Mouse (Mus musculus) layer of hippocampus, adult 18-20 months (tissue): ENCODE measurements at regions not wholly inside any gene's neighbourhood (a gene's known extent, or its start where the extent isn't known, plus 50 kb on each side); places are given as distances from the start of the nearest gene placed in this dataset.

ENCODE experiments used
- DNase-seq, 2 experiments: peaks; one replicate each; pipeline ENCODE4 v3.0.0; 2022; ENCODE audit warnings: low spot score in 2 of 2

DNA sequence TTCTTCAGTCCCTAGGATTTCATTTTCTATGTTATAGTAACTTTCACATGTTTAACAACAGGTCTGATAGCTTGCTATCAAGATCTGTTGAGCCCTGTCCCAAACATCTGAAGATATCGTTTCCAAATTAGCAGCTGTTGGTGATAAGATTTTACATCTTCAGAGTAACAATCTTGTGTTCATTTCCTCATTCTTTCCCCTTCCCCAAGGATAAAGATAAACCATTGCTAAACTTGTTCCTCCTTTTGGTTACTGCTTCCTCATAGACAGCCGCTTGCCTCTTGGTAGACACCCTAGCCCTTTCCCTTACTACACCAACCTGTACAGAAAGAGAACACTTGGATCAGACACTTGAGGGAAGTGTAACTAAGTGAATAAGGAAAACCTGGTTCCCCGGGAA is 58.6 kb downstream of the Kcnrg start:
- no peak for DNase-seq

GRCm38 (mm10) chr14:61673184-61673583 is 65.9 kb downstream of the Kcnrg start:
- DNase-seq: no peak

- no peak for DNase-seq
These were observed 70.8 kb downstream of the Kcnrg start for GRCm38 (mm10) chr14:61678107-61678506.

- DNase-seq: peak; percentile 69 to 83
These were observed 73.8 kb downstream of the Kcnrg start for GRCm38 (mm10) chr14:61680818-61681707.

- DNase-seq: peak; percentile 70 to 91
These were observed 74.7 kb downstream of the Kcnrg start for GRCm38 (mm10) chr14:61681708-61682701.

DNA sequence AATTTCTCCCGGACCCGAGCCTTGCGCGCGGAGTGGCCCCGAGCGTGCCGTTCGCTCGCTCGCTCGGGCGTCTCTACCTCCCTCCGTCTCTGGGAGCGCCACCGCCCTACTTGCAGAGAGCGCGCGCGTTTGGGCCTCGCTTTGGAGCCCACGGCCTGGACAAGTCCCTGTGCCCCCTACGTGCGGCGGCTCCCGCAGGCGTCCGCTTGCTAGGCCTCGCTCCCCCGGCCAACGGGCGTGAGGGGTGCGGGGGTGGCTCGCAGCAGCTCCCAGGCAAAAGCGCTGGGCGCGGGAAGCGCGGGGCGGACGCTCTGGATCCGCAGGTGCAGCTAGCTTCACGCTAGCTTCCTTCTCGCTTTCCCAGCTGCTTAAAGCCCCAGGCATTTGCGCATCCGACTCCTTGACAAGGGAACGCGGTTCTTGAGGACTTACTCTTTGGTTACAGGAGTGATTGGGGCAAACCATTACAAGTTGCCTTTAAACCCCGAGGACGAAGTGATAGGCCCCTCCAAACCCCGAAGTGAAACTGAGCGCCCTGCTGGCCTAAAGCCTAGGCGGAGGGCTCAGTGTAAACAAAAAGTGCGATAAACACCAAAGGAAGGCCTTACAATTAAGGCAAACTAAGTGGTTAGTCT is 75.6 kb downstream of the Kcnrg start:
- peak; percentile 44 to 65 for DNase-seq

DNA sequence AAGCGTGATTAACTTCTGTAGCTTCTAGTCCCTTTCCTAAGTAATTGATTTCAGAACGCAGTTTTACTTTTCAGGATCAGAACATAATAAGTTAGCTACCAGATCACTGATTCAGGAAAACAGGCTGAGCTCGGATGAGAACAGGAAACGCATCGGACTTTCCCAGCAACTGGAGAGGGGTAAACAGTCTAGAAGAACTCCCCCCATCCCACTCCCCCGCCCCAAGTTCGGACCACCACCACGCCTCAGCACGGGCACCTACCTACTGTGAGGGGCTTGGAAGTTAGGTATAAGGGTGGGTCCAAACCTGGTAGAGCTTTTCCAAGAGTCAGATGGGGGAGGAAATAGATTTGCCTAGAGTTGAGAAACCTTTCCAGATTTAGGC is 76.1 kb downstream of the Kcnrg start:
- DNase-seq: no peak

GRCm38 (mm10) chr14:61683791-61684411 is 76.6 kb downstream of the Kcnrg start:
- no peak for DNase-seq

GRCm38 (mm10) chr14:61684473-61685230 is 77.4 kb downstream of the Kcnrg start:
- DNase-seq: no peak

DNA sequence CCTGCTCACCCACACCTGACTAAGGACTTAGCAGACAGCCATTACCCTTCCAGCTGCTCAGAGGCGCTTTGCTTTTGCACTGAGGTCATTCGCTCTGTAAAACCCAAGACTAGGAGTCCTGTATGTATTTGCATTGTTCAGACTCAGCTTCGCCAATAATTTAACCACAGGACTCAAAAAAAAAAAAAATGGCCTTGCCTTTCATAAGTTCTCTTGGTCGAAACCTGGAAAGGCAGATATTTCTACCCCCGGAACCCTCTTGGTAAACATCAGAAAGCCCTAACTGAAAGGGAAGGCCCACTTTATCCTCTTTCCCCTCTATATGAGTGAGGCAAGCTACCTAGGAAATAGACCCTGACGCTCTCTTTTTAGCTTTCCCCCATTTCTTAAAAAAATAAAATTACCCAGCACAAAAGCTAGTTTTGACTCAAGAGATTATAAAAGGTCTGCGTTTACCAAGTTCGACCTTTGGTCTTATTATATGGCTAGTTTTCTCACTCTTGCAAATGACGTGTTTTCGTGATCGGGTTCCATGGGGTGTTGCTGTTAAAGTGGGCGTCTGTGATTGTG is 78.1 kb downstream of the Kcnrg start:
- DNase-seq: no peak

- DNase-seq: no peak
These were observed 78.9 kb downstream of the Kcnrg start for GRCm38 (mm10) chr14:61686101-61686691.

DNA sequence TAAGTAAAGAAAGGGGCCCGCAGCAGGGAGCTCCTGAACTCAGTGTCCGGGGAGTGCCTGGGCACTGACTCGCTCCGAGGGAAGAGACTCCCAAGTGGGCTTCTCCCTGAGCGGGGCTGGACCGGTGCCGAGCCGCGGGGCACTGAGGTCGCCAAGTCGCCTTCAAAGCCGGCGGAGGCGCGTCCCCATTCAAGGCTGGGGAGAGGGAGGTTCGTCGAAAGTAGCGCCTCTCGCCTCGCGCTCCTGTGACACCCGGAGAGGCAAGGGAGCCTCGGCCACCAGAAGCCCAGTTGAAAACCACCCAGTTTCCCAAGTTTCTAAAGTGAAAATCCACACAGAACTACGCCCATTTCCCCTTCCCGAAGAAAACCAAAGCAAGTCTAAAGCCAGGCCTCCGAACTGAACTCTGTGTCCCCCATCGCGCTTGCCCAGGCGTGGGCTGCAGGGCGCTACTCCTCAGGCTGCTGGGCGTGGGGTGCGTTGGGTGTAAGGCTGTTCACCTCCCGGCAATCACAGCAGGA is 79.6 kb downstream of the Kcnrg start:
- no peak for DNase-seq

DNA sequence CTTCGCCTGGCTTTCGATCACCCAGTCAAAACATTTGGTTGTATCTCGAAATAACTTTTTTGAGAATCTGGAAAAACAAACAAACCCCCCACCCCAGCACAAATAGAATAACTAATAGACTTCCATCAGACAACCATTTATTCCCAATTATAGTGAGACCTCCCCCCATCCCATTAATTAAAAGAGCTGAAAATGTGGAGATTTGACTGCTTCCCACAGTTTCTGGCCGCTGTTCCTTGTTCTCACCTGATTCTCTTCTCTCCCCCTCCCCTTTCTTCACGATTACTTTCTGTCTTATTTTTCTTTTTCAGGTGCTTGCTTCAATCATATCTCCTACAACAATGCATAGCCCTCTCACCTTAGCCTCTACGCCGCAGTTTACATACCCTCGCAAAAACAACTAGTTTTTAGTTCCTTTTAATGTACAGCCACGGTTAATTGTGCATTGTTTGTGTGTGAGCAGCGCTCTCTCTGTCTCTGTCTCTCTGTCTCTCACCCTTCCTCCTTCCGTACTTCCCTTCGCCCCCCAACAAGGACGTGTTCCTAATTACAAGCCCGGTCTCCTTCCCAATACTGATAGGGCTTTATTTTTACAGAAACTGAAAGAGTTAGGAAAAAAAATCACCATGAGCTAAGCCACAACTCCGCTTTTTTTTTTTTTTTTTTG is 80.2 kb downstream of the Kcnrg start:
- DNase-seq: no peak

DNA sequence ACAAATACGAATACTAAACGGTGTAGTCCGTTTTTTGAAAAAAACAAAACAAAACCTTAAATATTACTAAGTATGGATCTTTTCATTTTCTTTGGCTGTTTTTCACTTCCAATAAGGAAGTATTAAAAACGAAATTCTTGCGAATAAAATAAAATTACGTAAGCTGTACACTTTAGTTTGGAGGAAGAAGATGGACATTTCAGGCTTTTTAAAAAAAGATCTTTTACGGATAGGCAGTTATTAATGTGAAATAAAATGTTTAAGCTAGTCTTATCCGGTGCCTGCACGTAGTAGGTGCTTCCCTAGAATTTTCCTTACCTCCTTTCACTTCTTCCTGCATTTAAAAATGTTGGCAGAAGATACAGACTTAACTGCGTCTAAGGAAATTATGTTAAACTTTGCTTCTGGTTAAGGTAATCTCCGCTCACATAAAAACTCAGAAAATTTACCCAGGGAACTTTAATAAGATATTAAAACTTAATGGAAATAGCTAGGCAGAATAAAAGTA is 80.8 kb downstream of the Kcnrg start:
- DNase-seq: no peak

DNA sequence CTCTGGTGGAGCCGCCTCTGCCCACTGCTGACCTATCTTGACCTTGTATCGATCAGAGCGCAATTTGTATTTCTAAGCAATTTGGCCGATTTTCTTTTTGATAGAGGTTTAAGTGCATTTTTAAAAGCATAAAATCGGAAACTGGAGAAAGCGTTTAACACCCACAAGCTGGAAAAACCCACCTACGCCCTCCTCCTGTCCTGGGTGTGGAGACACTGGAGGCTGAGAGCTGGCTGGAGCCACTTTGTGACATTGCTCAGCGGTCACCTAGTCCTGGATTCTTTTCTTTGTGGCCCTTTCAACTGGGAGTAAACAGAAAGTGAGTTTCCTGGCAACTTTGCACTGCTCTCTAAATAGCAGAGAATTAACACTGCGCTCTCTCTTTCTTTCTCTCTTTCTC is 81.4 kb downstream of the Kcnrg start:
- no peak for DNase-seq

DNA sequence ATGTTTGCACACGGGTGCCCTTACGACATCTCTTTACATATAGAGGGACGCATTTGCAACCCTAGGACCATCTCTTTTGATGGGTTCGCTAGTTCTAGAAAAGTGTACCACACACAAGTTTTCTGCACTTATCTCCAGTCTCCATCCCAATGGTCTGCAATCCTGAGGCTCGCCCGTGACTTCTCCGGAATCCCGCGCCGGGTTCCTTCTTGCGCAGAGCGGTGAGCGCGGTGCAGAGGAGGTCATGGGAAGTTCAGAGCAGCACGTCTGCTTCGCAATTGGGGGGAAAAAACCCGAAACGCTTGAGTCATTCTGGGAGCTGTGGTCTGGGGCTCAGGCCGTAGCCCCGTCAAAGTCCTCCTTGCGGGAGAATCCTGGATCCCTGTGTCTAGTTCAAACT is 82.0 kb downstream of the Kcnrg start:
- no peak for DNase-seq

DNA sequence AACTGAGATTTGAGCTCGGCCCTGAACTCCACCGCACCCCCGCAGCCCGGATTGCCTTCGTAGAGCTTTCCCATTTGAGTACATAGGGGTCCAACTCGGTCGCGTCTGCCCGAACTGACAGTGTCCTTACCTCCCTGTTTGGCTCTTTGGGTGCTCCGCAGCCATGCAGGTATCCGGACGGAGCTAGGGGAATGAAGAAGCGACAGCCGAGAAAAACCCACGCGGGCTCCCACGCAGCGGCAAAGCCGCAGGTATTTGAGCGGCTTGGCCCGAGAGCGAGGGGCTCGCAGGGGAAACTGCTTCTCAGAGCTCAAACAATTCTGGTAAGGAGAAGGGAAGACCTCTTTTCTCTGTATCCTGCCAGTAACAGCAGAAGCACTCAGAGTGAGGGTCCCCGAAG is 82.5 kb downstream of the Kcnrg start:
- DNase-seq: no peak

DNA sequence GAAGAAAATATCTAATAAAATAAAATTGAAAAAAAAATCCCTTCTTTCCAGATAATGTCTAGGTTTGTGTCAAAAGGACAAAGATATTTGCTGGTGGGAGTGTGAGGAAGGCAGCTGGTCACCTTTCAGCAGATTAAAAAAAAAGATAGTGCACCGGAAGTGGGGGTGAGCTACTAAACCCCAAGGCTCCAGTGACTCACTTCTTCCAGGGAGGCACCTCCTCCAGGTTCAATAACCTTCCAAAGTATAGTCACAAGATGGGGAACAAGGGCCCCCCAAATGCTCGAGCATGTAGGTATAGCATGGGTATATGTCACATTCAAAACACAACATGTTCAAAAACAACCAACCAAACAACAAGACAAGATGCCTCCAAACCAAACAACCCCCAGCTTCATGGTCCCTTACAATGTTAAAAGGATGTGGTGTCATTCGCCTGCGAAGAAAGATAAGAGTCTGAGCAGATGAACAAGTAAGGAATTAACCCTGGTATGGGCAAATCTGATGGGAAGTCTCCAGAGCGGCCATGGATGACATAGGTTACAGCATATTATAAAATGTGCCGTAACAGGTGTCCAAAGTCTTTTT is 84.6 kb downstream of the Kcnrg start:
- DNase-seq: no peak
